In the genomic region with DNA sequence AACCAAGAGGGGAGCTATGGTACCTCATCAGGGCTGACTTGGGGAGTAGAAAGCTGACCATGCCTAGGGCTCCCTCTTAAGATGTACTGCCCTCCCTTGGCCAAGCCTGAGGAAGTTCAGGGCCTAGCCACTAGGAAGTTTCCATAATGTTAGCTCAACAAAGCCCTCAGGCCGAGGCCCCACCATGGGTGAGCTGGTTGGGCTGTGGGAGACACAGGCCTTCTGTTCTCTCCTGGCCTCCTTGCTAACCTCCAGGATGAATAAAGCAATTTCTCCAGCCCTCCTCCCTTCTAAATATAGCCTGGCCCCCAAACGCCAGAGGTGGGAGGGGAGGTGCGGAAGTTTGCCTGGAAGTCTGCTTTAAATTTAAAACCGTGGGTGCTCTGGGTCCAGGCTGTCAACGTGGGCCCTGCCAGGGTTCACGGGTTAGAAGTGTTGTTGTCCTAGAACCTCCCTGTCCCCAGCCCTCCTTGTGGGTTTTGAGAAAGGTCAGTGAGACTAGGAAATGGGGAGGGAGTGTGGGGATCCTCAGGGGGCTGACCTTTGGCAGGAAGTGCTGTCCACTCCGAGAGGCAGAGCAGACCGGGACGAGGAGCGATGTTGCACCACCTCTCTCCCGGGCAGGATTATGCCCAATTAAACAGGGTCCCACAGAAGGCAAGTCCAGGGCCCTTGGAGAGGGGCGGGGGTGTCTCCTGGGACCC, we compare ENCODE assay signal across 8 mouse cellular contexts. TPM values are rescaled to one million over a fixed set of nuclear protein-coding genes. Genes with fewer than 3 reads are reported as not detected.
DNase-seq lines count a peak whose midpoint lies in the region; ATAC-seq and TF ChIP-seq lines count a peak whose summit lies in the region.

No protein-coding gene starts in this region.

- H3K9ac ChIP-seq in CH12.LX (ENCODE audit: insufficient read depth, low read depth): no peak overlapping the region
- H3K9ac ChIP-seq in embryonic facial prominence, embryonic 12.5 days: peak overlapping the region; percentile 36; the same call in 1 of the 2 replicates
- H3K9ac ChIP-seq in hindbrain, embryonic 13.5 days: peak overlapping the region; percentile 67
- H3K9ac ChIP-seq in liver, embryonic 15.5 days: no peak overlapping the region

- ATAC-seq in embryonic facial prominence, embryonic 12.5 days (ENCODE audit: insufficient number of reproducible peaks, insufficient read depth, low FRiP score, low TSS enrichment): no peak
- no peak for ATAC-seq in hindbrain, embryonic 13.5 days (ENCODE audit: low FRiP score)
- no peak for ATAC-seq in liver, embryonic 15.5 days (ENCODE audit: insufficient read depth)

- TF ChIP-seq POLR2A in CH12.LX (IDR thresholded peaks at IDR 0.05; ENCODE audit: low read depth, low read length): no peak

- TF ChIP-seq RAD21 in CH12.LX (IDR thresholded peaks at IDR 0.05; ENCODE audit: low read depth, low read length): no peak

- no peaks in the 10 kb centered on the region for H3K9me3 ChIP-seq in CH12.LX (replicated peaks; ENCODE audit: low read length)
- H3K9me3 ChIP-seq in embryonic facial prominence, embryonic 12.5 days: no peaks in the 10 kb centered on the region
- H3K9me3 ChIP-seq in hindbrain, embryonic 13.5 days: no peaks in the 10 kb centered on the region
- H3K9me3 ChIP-seq in liver, embryonic 15.5 days (replicated peaks): no peaks in the 10 kb centered on the region

- H3K79me2 ChIP-seq in CH12.LX (replicated peaks; ENCODE audit: control insufficient read depth, extremely low read depth, insufficient read depth, poor library complexity, severe bottlenecking): no peaks in the 10 kb centered on the region

- peaks cover 0 to 23% of the 10 kb centered on the region in 2 experiments; a peak in 2 of 4 replicates for H3K4me1 ChIP-seq in CH12.LX (ENCODE audit: control insufficient read depth in 1 of 2, insufficient read depth in 2 of 2)
- H3K4me1 ChIP-seq in embryonic facial prominence, embryonic 12.5 days: peaks cover 27% of the 10 kb centered on the region
- H3K4me1 ChIP-seq in hindbrain, embryonic 13.5 days (replicated peaks): peaks cover 36% of the 10 kb centered on the region
- peaks cover 20% of the 10 kb centered on the region for H3K4me1 ChIP-seq in liver, embryonic 15.5 days (replicated peaks)

- peak overlapping the region; percentile 72 for H3K4me2 ChIP-seq in CH12.LX (ENCODE audit: insufficient read depth, low read depth, poor library complexity, severe bottlenecking)
- peak overlapping the region; percentile 53 for H3K4me2 ChIP-seq in embryonic facial prominence, embryonic 12.5 days (replicated peaks)
- H3K4me2 ChIP-seq in hindbrain, embryonic 13.5 days: peak overlapping the region; percentile 53
- peak overlapping the region; percentile 49 for H3K4me2 ChIP-seq in liver, embryonic 15.5 days

- TF ChIP-seq EP300 in CH12.LX (IDR thresholded peaks at IDR 0.05; ENCODE audit: low read length): no peak

- H3K4me3 ChIP-seq in CH12.LX (replicated peaks in 1 of 3; ENCODE audit: low read depth in 2 of 3, low read length in 2 of 3, poor library complexity in 1 of 3): no peak overlapping the region
- H3K4me3 ChIP-seq in embryonic facial prominence, embryonic 12.5 days: peak overlapping the region; percentile 36
- H3K4me3 ChIP-seq in hindbrain, embryonic 13.5 days: peak overlapping the region; percentile 34
- H3K4me3 ChIP-seq in liver, embryonic 15.5 days (replicated peaks): no peak overlapping the region; the same call in 1 of the 2 replicates

- no peaks in the 10 kb centered on the region for H3K36me3 ChIP-seq in CH12.LX (replicated peaks in 1 of 2; ENCODE audit: control insufficient read depth in 1 of 2, insufficient read depth in 1 of 2, low read length in 1 of 2)
- no peaks in the 10 kb centered on the region for H3K36me3 ChIP-seq in embryonic facial prominence, embryonic 12.5 days
- H3K36me3 ChIP-seq in hindbrain, embryonic 13.5 days: no peaks in the 10 kb centered on the region
- no peaks in the 10 kb centered on the region for H3K36me3 ChIP-seq in liver, embryonic 15.5 days (replicated peaks)

- in situ Hi-C loops in CH12.LX (cut with MboI; ENCODE audit: low pct_ligation_motif_present, low pct_unique_long_range_greater_than_20kb, low sequenced_read_pairs): loop anchor here (10.0 kb wide), 1 partner anchor 138 kb away; the partner anchor contains the start of gene Amn

- DNase-seq in CH12.LX (ENCODE audit: extremely low read depth): no peak
- no peak for DNase-seq in ovary, postnatal 10 days (ENCODE audit: low spot score)
- DNase-seq in layer of hippocampus, postnatal 36 days: no peak
- DNase-seq in adrenal gland, postnatal 36 days: no peak
- DNase-seq in right cerebral cortex, postnatal 25 days: no peak

- H3K27ac ChIP-seq in CH12.LX (ENCODE audit: insufficient read depth, low read depth): no peak overlapping the region
- no peak overlapping the region for H3K27ac ChIP-seq in embryonic facial prominence, embryonic 12.5 days
- 0 out of 2 replicates have a peak overlapping the region, but pooled peaks have one; percentile 48 for H3K27ac ChIP-seq in hindbrain, embryonic 13.5 days
- 0 out of 2 replicates have a peak overlapping the region, but pooled peaks have one; percentile 9 for H3K27ac ChIP-seq in liver, embryonic 15.5 days (replicated peaks)

- TF ChIP-seq CTCF in CH12.LX (conservative IDR thresholded peaks at IDR 0.05 in 1 of 2, IDR thresholded peaks at IDR 0.05 in 1 of 2; ENCODE audit: low read depth in 2 of 2, low read length in 2 of 2): no peak

- WGBS in embryonic facial prominence, embryonic 12.5 days: 13% methylated on average over 12 of the region's 12 CpGs
- 26% methylated on average over 12 of the region's 12 CpGs for WGBS in hindbrain, embryonic 13.5 days
- whole genome bisulfite sequencing in liver, embryonic 15.5 days (ENCODE audit: insufficient replicate concordance): 30% methylated on average over 12 of the region's 12 CpGs

- H3K27me3 ChIP-seq in CH12.LX (replicated peaks): peaks cover 46% of the 10 kb centered on the region
- H3K27me3 ChIP-seq in embryonic facial prominence, embryonic 12.5 days: peaks cover 15% of the 10 kb centered on the region
- H3K27me3 ChIP-seq in hindbrain, embryonic 13.5 days: peaks cover 42% of the 10 kb centered on the region
- peaks cover 71% of the 10 kb centered on the region for H3K27me3 ChIP-seq in liver, embryonic 15.5 days

- dilution Hi-C loops in CH12.LX (cut with MboI; ENCODE audit: extremely low pct_ligation_motif_present, extremely low pct_unique_long_range_greater_than_20kb, low sequenced_read_pairs): no loop called here

TF ChIP-seq in CH12.LX, 34 proteins besides CTCF, POLR2A, EP300 and RAD21 (continues in another document):
- TF ChIP-seq BHLHE40 (IDR thresholded peaks at IDR 0.05; ENCODE audit: low read depth, low read length): no peak
- TF ChIP-seq ELF1 (IDR thresholded peaks at IDR 0.05; ENCODE audit: low read depth, low read length): no peak
- TF ChIP-seq MXI1 (IDR thresholded peaks at IDR 0.05; ENCODE audit: low read depth, low read length): no peak
- TF ChIP-seq ZKSCAN1 (IDR thresholded peaks at IDR 0.05; ENCODE audit: borderline replicate concordance, low read depth, low read length): no peak
- no peak for TF ChIP-seq MEF2A (IDR thresholded peaks at IDR 0.05; ENCODE audit: borderline replicate concordance, low read depth, low read length)
- TF ChIP-seq CHD1 (IDR thresholded peaks at IDR 0.05; ENCODE audit: low read depth, low read length): no peak
- no peak for TF ChIP-seq PAX5 (IDR thresholded peaks at IDR 0.05; ENCODE audit: low read length)
- no peak for TF ChIP-seq CHD2 (IDR thresholded peaks at IDR 0.05; ENCODE audit: low read length)
- no peak for TF ChIP-seq ZC3H11A (IDR thresholded peaks at IDR 0.05; ENCODE audit: low read depth, low read length)

RNA-seq across cellular contexts. Expression of gene Exoc3l4, which starts 4.1 kb away (rescaled TPM):
- total RNA-seq in CH12.LX (2012; rRNA removed) (0.29 and 0.85 TPM in 2 replicates), CH12.LX (2014; rRNA removed) (0.80 and 1.2 TPM in 2 replicates)
- polyA plus RNA-seq in CH12.LX (2012; ENCODE audit: insufficient read length, low read depth): 0.56 and 0.81 TPM in 2 replicates
- 8.0 and 8.9 TPM in 2 replicates for polyA plus RNA-seq in embryonic facial prominence, embryonic 12.5 days (2016; fragmentation: Nextera tagmentation; extraction: Ambion mirVana)
- polyA plus RNA-seq in hindbrain, embryonic 13.5 days (2015; fragmentation: Nextera tagmentation; extraction: Ambion mirVana): 2.0 and 2.1 TPM in 2 replicates
- polyA plus RNA-seq in liver, embryonic 15.5 days (2015; fragmentation: Nextera tagmentation; extraction: Ambion mirVana): 22.5 and 23.5 TPM in 2 replicates
- total RNA-seq in layer of hippocampus, postnatal 36 days (2021): 1 to 10 TPM; 3.3 to 5.5 TPM
- total RNA-seq in adrenal gland, postnatal 36 days (2021): 1 to 10 TPM; 4.8 to 6.7 TPM

RNA-seq across cellular contexts. Expression of gene Lbhd2, which starts 6.1 kb away (rescaled TPM):
- not detected in 2 replicates for total RNA-seq in CH12.LX (2012; rRNA removed)
- not detected in 2 replicates for total RNA-seq in CH12.LX (2014; rRNA removed)
- not detected in 2 replicates for polyA plus RNA-seq in CH12.LX (2012; ENCODE audit: insufficient read length, low read depth)
- 0.60 and 1.2 TPM in 2 replicates for polyA plus RNA-seq in embryonic facial prominence, embryonic 12.5 days (2016; fragmentation: Nextera tagmentation; extraction: Ambion mirVana)
- polyA plus RNA-seq in hindbrain, embryonic 13.5 days (2015; fragmentation: Nextera tagmentation; extraction: Ambion mirVana): 0.26 and 0.52 TPM in 2 replicates
- not detected in 2 replicates for polyA plus RNA-seq in liver, embryonic 15.5 days (2015; fragmentation: Nextera tagmentation; extraction: Ambion mirVana)
- 1 to 10 TPM in 1 of 2 experiments, not detected in 1; 1.2 TPM for total RNA-seq in layer of hippocampus, postnatal 36 days (2021)
- total RNA-seq in adrenal gland, postnatal 36 days (2021): under 1 TPM in 1 of 2 experiments, not detected in 1; 0.59 TPM

RNA-seq across cellular contexts. Expression of gene Tnfaip2, which starts 29.5 kb away (rescaled TPM):
- total RNA-seq in CH12.LX (2012; rRNA removed) (0.93 and 1.0 TPM in 2 replicates), CH12.LX (2014; rRNA removed) (0.65 and 1.4 TPM in 2 replicates)
- polyA plus RNA-seq in CH12.LX (2012; ENCODE audit: insufficient read length, low read depth): 2.5 and 2.6 TPM in 2 replicates
- 6.2 and 6.3 TPM in 2 replicates for polyA plus RNA-seq in embryonic facial prominence, embryonic 12.5 days (2016; fragmentation: Nextera tagmentation; extraction: Ambion mirVana)
- polyA plus RNA-seq in hindbrain, embryonic 13.5 days (2015; fragmentation: Nextera tagmentation; extraction: Ambion mirVana): 1.6 and 1.8 TPM in 2 replicates
- 70.3 and 79.5 TPM in 2 replicates for polyA plus RNA-seq in liver, embryonic 15.5 days (2015; fragmentation: Nextera tagmentation; extraction: Ambion mirVana)
- 1 to 10 TPM in 1 of 2 experiments, under 1 TPM in 1; 0.40 to 1.0 TPM for total RNA-seq in layer of hippocampus, postnatal 36 days (2021)
- 10 to 100 TPM; 13.9 to 14.3 TPM for total RNA-seq in adrenal gland, postnatal 36 days (2021)

RNA-seq across cellular contexts. Expression of gene Cdc42bpb, which starts 35.2 kb away (rescaled TPM):
- 20.6 and 25.4 TPM in 2 replicates for total RNA-seq in CH12.LX (2012; rRNA removed)
- 12.9 and 16.7 TPM in 2 replicates for total RNA-seq in CH12.LX (2014; rRNA removed)
- 22.9 and 29.7 TPM in 2 replicates for polyA plus RNA-seq in CH12.LX (2012; ENCODE audit: insufficient read length, low read depth)
- polyA plus RNA-seq in embryonic facial prominence, embryonic 12.5 days (2016; fragmentation: Nextera tagmentation; extraction: Ambion mirVana): 35.0 and 41.8 TPM in 2 replicates
- 35.0 and 36.5 TPM in 2 replicates for polyA plus RNA-seq in hindbrain, embryonic 13.5 days (2015; fragmentation: Nextera tagmentation; extraction: Ambion mirVana)
- 6.6 and 9.4 TPM in 2 replicates for polyA plus RNA-seq in liver, embryonic 15.5 days (2015; fragmentation: Nextera tagmentation; extraction: Ambion mirVana)
- 100 to 1,000 TPM; 112 to 115 TPM for total RNA-seq in layer of hippocampus, postnatal 36 days (2021)
- total RNA-seq in adrenal gland, postnatal 36 days (2021): 100 to 1,000 TPM; 112 to 153 TPM

Comparison
In these comparisons a context has a peak if more than half of its experiments do, and no peak if none do; other contexts are left out.
1. H3K27ac ChIP-seq: peak in hindbrain, embryonic 13.5 days (single experiment) and liver, embryonic 15.5 days (single experiment); none in CH12.LX (single experiment) and embryonic facial prominence, embryonic 12.5 days (single experiment).
2. H3K4me3 ChIP-seq: peak in embryonic facial prominence, embryonic 12.5 days (single experiment) and hindbrain, embryonic 13.5 days (single experiment); none in CH12.LX (0 of 3) and liver, embryonic 15.5 days (single experiment).
3. H3K9ac ChIP-seq: peak in embryonic facial prominence, embryonic 12.5 days (single experiment) and hindbrain, embryonic 13.5 days (single experiment); none in CH12.LX (single experiment) and liver, embryonic 15.5 days (single experiment).
4. Peak in every context shown above with its lines, with median percentiles within 50 percentile points of each other: H3K4me2 ChIP-seq.